Mouse (Mus musculus) thymus, postnatal 4 days (tissue): ENCODE results near the gene Lilra6.
A peak's percentile ranks its signal among the peaks of the same experiment; 100 is the strongest.
"Not testable (repeated sequence)": the region's sequence is repeated elsewhere in the genome, so short reads cannot be mapped to it uniquely, and the experiment has no call there.

ENCODE experiments used
- DNase-seq: peaks from one replicate; pipeline ENCODE4 v3.0.0; 2021

The Lilra6 gene

GRCm38 (mm10) chr7:3915387-3915786, at the start of gene Lilra6:
Gene Lilra6 (minus strand): TSS chr7:3915503.
- DNase-seq: not testable (repeated sequence)

DNA sequence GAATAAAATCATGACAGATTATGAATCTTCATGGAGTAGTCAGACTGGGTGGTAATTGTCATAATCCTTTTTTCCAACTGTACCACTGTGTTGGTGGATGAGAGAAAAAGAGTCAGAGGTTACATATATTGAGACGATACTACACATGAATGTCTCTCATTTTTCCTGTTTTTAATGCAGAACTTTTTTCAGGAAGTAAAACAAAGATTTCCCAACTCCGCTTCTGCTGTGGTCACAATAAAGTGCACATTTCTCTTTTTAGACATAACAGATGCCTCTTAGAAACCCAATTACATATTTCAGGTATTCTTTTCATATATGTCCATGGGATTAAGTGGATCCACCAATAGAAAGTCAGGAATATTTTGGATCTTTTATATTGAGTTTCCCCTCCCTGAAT, 46.7 kb upstream of the Lilra6 start:
- DNase-seq: no peak

- no peak for DNase-seq
Observed at GRCm38 (mm10) chr7:3957387-3957786, 42.1 kb upstream of the Lilra6 start.

DNA sequence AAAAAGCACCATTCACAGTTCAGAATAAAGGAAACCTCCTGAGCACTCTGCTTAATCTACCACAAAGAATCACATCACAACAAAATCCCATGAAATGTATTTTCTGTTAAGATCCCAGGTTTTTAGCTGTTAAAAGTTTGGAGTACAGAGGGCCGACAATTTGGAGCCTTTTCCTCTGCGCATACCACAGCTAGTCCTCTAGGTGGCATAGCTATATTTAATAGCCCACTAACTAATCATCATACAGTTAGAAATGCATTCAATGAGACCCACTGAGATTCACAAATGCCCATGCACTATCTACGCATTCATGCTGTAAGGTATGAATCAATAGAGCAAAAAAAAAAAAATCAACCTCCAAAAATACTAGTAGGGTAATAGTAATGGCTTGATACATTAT, 33.9 kb upstream of the Lilra6 start:
- no peak for DNase-seq

- no peak for DNase-seq
Observed at GRCm38 (mm10) chr7:3948223-3948622, 32.9 kb upstream of the Lilra6 start.

DNA sequence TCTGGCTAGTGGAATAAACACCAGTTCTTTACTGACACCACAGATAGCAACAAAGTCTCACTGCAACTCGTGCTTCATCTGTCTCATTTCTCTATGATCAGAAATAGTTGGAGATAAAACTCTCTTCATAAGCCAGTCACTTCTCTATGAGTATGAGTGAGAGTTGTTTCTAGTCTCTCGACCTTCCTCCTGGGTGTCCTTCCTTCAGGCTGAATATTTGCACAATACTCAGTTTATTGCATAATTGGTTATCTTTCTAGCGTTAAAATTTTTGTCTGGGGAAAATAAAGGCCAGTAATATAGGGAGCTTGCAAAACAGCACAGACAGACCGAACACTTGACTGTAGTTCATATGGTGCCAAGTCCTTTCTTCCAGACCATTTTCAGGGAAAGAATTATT, 30.8 kb upstream of the Lilra6 start:
- no peak for DNase-seq

- DNase-seq: no peak
Observed at GRCm38 (mm10) chr7:3940915-3941314, 25.6 kb upstream of the Lilra6 start.

- no peak for DNase-seq
Observed at GRCm38 (mm10) chr7:3939866-3940525, 24.7 kb upstream of the Lilra6 start.

DNA sequence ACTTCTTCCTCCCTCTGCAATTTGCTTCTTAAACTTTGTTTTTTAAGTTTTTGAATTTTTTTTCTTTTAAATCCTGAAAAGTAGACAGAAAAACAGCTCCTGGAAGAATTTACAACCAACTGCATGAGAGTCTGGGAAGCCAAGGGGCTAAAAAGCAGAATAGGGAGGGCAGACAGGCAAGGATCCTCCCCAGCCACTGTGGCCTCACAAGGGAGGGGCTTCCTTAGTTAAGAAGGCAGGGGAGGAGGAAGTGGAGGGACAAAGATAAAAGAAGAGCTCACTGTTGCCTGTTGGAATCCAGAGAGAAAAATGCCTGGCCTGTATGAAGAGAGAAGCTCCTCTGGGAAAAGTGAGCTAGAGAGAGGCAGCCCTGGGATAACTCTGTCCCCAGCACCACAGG, 20.2 kb upstream of the Lilra6 start:
- DNase-seq: not testable (repeated sequence)

DNA sequence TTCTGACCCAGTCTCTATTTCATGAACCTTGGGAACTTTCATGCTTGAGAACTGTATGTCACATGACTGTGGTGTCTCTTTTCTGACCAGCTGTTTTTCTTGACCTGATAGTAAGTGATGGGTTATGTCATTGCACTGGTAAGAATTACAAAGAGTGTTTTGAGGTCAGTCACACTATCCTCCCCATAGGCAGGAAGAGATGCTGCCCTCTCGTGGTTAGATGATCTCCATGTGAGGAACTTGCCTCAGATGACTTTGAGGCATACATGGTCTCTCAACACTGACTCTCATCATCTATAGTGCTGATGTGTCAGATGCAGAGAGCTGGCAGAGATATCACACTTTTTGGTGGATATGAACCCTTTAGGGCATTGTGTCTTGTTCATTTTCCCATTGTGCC, 11.6 kb downstream of the Lilra6 start:
- DNase-seq: peak; percentile 9

DNA sequence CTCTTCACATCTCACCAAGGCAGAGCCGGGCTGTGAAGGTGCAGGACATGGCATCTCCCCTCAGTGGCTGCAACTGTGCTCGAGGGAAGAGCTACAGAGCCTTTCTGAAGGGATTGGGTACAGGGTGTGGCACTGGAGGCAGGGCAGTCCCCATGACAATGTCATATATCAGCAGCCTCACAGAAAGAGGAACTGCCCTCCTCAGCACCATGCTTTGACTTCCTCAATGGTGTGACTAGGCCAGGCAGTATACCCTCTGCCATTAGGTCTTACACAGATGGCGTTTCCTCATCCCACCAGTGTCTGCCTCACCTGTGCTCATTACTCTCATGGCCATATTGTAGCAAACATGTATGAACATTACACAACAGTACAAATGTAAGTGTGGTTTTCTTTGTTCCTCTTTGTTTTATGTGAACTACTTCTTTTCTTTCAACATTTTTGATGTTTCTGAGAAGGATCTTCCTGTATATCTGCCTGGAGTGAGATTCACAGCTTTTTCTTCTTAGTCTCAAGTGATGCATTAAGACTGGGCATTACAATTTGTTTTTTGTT, 17.2 kb downstream of the Lilra6 start, which contains the start of gene Gm14548:
Gene Gm14548 (minus strand): TSS at position 85 of the 555 bp plus-strand sequence.
- not testable (repeated sequence) for DNase-seq

GRCm38 (mm10) chr7:3875032-3875431, 40.3 kb downstream of the Lilra6 start:
- DNase-seq: not testable (repeated sequence)
